Mouse (Mus musculus) c-Kit-positive CD71-negative TER-119-negative erythroid progenitor cells, embryonic 14.5 days (primary cell): ENCODE results near the gene Nup54.

Experiments used
- DNase-seq: peaks from one replicate; pipeline ENCODE4 v3.0.0-alpha.2; 2013; ENCODE audit warnings: low read depth

Gene Nup54

GRCm38 (mm10) chr5:92435025-92435584 lies at the start of gene Nup54:
TSS of gene Nup54 (minus strand) at chr5:92435219.
- peak; percentile 97 for DNase-seq

DNA sequence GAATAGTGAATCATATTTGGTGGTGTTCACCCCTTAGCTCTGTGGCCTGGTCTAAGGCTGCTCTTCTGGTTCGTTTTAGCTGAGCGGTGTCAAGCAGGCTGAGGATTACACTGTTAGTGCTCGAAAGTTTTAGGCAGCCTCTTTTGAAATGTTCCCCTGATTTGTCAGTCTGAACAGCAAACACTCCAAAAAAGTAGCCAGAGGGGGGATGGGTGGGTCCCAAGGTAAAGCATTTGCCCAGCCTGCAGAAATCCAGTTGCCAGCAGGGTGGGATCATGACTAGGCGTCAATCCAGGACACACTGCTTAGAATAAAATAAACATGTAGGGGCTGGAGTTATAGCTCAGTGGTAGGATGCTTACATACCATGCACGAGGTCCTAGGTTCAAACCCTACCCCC lies 37.8 kb upstream of the Nup54 start:
- DNase-seq = no peak

- no peak for DNase-seq
Observed at GRCm38 (mm10) chr5:92471531-92471930, 36.5 kb upstream of the Nup54 start.

- DNase-seq = no peak
Observed at GRCm38 (mm10) chr5:92469201-92470130, 34.4 kb upstream of the Nup54 start.

GRCm38 (mm10) chr5:92468234-92468633 lies 33.2 kb upstream of the Nup54 start:
- DNase-seq = no peak

DNA sequence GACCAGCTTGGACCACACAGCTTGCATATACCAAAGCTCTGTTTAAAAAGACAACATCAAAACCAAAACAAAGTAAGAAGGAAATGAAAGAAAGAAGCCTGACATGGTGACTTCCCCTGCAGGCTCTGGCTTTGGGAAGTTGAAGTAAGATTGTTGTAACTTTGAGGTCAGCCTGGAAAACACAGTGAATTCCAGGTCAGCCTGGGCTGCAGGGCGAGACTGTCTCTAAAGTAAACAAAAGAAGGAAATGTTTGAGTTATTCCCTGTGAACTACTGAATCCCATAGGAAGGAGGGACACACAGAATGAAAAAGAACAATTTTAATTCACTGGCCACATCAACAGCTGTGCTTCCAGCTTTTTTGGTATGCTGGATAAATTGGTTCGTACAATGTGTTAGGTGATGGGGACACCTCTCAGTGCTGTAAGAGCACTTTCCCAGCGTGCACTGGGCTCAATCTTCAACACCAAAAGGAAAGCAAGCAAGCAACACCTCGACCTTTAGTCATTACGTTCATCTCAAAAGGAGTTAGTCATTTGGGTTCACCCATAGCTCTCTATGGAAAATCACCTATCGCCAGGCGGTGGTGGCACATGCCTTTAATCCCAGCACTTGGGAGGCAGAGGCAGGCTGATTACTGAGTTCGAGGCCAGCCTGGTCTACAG lies 32.2 kb upstream of the Nup54 start:
- DNase-seq = no peak

DNA sequence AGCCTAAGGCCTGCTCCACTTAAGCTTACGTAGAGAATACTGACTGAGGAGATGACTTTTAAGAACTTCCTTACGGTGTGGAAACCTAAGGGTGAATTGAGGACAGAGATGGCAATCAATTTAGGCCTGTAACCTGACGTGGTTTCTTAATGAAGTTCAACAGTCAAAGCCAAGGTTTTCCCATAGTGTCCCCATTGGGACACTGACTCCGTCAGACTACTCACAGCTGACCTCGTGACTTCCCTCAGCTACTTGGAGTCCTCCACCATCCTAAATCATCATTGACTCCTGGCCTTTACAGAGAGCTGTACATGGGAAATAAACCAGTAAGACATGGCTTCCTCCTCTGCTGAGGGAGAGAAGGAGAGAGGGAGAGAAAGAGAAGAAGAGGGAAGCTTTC lies 30.5 kb upstream of the Nup54 start:
- no peak for DNase-seq

DNA sequence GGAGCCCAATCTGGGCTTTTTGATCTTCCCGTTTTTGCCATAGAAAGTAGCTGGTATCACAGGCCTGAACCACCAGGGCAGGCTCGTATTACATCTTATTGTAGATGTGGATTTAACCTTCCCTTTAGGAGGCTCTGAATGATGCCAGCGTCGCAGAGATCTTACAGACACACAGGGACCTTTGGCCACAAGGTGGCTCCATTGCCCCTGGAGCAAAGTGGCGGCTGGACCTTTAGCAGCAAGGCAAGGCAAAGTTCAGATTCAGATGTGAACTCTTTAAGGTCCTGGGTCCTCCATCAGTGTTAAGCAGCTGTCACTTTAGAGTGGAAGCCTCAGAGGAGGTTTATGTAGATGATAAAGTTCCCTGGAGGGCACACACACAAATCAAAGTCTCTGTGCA lies 26.3 kb upstream of the Nup54 start:
- no peak for DNase-seq

GRCm38 (mm10) chr5:92458726-92459125 lies 23.7 kb upstream of the Nup54 start:
- no peak for DNase-seq

DNA sequence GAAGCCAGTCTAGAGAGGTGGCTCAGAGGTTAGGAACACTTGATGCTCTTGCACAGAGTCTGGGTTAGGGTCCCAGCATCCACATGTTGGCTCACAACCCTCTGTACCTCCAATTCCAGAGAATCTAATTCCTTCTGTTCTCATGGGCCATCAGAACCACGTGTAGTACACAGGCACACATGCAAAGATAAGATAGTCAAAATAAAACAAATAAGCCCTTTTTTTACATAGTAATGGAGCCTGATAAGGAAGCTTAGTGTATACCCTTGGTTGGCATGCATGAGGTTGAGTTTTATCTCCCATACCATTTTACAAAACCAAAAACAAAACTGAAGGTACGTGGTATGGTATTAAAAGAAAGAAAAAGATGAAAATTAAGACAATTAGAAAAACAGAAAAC lies 22.4 kb upstream of the Nup54 start:
- DNase-seq = no peak

DNA sequence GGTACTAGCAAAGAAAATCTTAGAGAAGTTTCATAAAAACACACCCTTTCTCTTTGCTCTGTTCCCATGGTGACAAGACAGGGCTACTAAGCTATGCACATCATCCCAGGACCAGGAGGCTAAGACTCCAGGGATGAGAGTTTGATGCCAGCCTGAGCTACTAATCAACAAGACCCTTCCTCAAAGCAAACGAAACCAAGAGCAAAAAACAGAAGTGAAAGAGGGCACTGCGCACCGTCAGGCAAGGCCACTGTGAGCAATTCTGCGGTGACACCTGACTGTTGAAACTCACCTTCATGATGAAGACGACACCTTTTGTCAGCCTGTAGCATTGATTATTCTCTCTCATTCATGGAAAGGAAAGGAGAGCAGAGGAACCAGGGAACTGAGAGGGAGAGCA lies 17.9 kb upstream of the Nup54 start:
- DNase-seq = no peak

- DNase-seq = no peak
Observed at GRCm38 (mm10) chr5:92446736-92447135, 11.7 kb upstream of the Nup54 start.

- no peak for DNase-seq
Observed at GRCm38 (mm10) chr5:92445016-92445415, 10.0 kb upstream of the Nup54 start.

DNA sequence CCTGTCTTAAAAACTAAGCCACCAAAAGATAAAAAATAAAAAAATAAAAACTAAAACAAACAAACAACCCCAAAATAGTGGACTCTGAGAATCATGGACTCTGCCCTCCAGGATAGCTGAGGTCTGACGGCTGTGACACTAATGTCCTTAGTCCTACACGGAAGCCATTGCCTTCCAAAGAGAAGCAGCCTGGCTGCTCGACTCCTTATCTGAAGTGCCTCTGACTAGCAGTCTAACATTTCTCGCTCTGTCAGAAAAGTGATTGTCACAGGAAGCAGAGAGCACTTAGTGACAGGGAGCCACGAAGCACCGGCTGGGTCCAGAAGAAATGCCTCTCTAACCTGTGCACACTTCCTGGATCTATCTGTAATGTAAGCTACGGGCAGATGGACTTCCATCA lies 7.9 kb upstream of the Nup54 start:
- no peak for DNase-seq

DNA sequence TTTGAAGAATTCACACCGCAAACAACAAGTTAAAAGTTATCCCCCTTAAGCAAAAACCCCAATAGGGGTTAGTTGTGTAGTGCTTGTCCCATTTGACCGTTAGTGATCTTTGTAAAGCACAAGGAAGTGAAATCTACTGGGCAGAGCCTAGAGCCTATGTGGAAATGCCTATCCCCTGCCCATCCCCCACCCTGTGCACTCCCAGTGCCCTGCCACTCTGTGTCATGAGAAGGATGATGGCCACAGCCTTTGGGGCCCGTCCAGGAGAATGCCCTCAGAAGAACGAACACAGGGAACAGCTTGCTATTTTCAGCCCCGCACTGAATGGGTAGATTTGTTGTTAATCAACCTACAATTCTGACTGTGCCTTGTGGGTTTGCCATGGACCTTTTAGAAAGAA lies 6.5 kb upstream of the Nup54 start:
- DNase-seq = no peak

GRCm38 (mm10) chr5:92438540-92438939 lies 3.5 kb upstream of the Nup54 start:
- DNase-seq = no peak

DNA sequence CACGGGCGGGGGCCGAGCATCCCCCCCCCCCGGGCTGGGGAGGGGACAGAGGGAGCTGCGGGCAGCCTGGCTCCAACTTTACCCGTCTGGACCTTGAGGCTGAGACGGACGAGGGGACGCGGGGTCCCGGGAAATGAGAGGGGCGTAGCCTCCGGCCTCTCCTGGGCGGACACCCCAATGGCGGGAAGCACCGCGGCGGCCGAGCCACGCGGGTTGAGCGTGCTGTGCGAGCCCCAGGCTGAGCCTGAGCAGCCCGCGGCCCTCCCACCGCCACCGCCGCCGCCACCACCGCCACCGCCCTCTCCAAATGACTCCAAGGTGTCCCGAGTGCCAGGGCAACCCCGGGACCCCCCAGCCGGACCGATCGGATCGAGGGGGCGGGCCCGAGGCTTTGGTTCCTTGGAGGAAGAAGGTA lies 441 bp downstream of the Nup54 start:
- DNase-seq = no peak

- DNase-seq = no peak
Observed at GRCm38 (mm10) chr5:92434070-92434469, 949 bp downstream of the Nup54 start.

DNA sequence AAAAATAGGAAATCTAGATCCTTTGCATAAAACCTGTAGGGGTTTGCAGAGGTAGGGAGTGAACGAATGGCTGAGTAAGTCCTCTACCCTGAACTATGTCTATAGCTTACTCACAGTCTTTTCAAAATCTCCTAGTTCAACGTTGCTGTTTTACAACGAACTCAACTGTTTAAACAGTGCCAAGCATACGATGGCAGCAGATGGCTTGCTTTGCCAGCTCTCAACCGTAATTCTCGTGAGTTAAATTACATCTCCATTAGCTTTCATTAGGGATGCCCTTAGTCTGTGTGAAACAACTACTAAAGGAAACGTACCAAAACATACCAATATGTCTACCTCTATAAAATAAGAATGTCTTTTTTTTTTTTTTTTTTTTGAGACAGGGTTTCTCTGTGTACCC lies 3.4 kb downstream of the Nup54 start:
- DNase-seq = no peak

- DNase-seq = no peak
Observed at GRCm38 (mm10) chr5:92430723-92431122, 4.3 kb downstream of the Nup54 start.

DNA sequence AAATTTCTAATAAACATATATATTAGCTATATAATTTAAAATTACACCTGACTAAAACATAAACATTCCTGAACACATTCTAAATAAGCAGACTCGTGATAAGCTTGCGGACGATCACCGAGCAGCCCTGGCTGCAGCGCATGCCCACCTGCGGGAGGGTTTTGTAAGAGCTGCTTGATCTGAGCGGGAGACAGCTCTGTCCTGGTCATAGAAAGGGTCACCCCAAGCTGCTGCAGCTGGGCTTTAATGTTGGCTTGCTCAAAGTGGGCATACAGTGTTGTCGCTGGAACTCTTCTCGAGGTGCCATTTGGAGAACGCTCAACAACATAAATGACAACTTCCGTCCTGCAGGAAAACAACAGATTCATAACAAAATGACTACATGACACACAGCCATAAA lies 10.9 kb downstream of the Nup54 start:
- no peak for DNase-seq

GRCm38 (mm10) chr5:92413982-92414375 lies 21.0 kb downstream of the Nup54 start:
- DNase-seq = no peak
